Mouse (Mus musculus) heart, postnatal 0 days (tissue): ENCODE measurements around the gene Tmem50a.

ENCODE experiments used
- CTCF ChIP-seq: IDR thresholded peaks from 2 replicates; pipeline ENCODE4 v1.5.1; 2016; ENCODE audit warnings: antibody characterized with exemption, control low read depth, low read depth
- EP300 ChIP-seq: IDR thresholded peaks from 2 replicates; pipeline ENCODE4 v1.6.1; 2016; ENCODE audit warnings: antibody characterized with exemption, low read depth

DNA sequence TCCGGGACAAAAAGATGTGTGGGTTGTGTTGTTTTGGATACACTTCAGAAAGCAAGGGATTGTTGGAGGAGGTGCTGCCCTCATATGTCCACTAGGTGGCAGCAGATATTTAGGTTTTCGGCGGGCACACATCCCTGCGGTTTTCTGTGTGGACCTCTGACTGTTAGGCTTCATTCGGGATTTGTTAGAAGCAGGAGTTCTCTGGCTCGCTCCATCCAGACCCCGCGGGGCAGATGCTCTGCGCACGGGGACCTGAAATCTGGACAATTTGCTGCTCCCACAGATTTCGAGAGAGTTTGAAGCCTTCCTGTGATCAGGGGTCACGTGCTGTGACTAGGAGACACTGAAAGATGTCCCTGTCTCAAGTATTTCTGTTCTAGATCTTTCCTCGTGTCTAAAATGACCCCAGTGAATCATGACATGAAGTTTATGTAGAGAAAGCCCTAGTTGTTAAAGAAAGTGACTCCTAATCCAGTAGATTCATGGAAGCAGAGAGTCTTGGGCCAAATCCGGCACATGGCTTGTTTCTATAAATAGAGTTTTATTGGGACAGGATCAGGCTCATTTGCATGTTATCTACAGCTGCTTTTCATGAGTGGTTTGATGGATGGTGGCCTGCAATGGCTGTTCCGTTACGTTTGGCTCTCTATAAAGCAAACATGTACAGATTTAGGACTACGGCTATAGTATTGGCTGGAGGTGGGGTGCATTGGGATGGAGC, 31.4 kb upstream of the Tmem50a start:
- TF ChIP-seq CTCF (peak; percentile 96), EP300 (no peak)
